Mouse (Mus musculus): Measurements from ENCODE around the gene Tbc1d22a.

The Tbc1d22a gene

GRCm38 (mm10) chr15:86238076-86238475 is 23.8 kb downstream of the Tbc1d22a start:
- no peak for DNase-seq

- DNase-seq, result peak; percentile 18
Observed at GRCm38 (mm10) chr15:86239068-86239467, 24.8 kb downstream of the Tbc1d22a start.

- DNase-seq, result peak; percentile 71
Observed at GRCm38 (mm10) chr15:86239801-86240200, 25.5 kb downstream of the Tbc1d22a start.

- DNase-seq, result peak; percentile 76
Observed at GRCm38 (mm10) chr15:86243708-86244107, 29.4 kb downstream of the Tbc1d22a start.

GRCm38 (mm10) chr15:86244380-86244779 is 30.1 kb downstream of the Tbc1d22a start:
- no peak for DNase-seq

DNA sequence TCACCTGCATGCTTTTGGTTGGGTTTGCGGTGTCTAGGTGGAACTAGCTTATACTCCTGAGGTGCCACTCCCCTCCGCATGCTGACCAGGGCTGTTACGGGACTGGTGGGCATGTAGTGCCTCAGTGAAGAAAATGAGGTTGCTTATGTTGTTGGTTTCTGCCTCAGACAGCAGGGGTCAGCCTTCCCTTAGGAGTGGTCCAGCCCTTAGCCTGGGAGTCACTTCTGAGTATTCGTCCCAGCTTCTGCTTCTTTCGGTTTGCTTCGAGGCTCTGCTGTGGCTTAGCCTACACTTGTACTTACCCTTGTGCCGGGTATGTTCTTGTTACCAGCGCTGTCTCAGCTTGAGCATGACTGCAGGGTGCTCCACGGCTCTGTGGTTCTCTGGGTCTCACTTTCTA is 36.0 kb downstream of the Tbc1d22a start:
- peak; percentile 40 for DNase-seq

- DNase-seq, result no peak
Observed at GRCm38 (mm10) chr15:86252130-86252529, 37.9 kb downstream of the Tbc1d22a start.

- no peak for DNase-seq
Observed at GRCm38 (mm10) chr15:86252684-86253083, 38.4 kb downstream of the Tbc1d22a start.

DNA sequence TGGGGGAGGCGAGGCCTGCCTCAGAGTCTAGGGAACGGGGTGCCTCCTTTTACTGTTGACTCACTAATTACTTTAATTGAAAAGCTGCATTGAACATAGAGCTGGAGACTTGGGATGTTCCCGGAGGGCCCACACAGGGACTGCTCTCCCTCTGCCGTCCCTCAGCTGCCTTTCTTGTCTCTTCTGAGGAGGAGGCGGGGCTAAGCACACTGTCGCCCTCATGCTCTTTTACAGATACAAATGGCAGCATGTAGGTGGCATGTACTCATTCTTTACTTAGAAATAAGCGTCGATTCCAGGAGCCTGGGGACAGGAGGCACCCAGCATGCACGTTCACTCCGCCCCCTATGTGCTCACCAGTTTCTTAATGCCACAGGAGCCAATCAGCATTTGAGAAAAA is 39.2 kb downstream of the Tbc1d22a start:
- DNase-seq, result no peak

DNA sequence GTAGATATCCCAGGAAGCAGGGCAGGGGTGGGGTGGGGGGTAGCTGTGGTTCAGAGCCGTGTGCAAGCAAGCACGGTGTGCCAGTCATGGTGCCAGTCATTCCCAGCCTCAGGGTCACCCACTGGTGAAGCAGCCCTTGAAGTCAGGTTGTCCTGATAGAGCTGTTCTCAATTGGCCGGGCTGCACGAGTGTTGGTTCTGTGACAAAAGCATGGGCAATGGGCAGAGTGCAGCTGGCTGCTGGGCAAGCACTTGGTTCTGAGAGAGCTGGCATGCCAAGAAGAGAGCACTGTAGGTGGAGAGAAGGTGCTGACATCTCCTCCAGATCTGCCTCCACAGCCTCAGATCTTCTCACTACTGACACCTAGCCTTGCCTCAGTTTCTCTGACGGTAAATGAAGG is 41.9 kb downstream of the Tbc1d22a start:
- DNase-seq, result no peak

GRCm38 (mm10) chr15:86256728-86257179 is 42.5 kb downstream of the Tbc1d22a start:
- DNase-seq, result no peak

- DNase-seq, result no peak
Observed at GRCm38 (mm10) chr15:86257916-86258685, 43.8 kb downstream of the Tbc1d22a start.

GRCm38 (mm10) chr15:86259233-86259632 is 45.0 kb downstream of the Tbc1d22a start:
- no peak for DNase-seq

DNA sequence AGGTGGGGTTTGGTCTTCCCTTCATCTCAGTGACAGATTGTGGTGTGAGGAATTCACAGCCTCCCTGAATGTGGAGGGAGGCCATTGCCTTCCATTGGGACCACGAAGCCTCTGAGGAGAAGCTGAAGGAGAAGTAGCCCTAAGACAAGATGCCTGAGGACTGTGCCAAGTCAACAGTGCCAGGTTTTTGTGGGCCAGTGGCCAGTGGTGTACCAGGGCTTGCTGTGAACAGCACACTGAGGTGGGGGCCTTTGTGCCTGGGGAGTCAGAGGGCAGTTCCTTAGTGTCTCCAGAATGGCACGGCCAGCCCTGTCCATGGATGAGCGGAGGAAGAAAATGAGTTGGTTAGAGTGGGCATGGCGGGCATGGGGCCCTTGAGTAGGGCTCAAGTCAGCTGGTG is 45.9 kb downstream of the Tbc1d22a start:
- DNase-seq, result no peak

GRCm38 (mm10) chr15:86264389-86264788 is 50.1 kb downstream of the Tbc1d22a start:
- DNase-seq, result no peak

DNA sequence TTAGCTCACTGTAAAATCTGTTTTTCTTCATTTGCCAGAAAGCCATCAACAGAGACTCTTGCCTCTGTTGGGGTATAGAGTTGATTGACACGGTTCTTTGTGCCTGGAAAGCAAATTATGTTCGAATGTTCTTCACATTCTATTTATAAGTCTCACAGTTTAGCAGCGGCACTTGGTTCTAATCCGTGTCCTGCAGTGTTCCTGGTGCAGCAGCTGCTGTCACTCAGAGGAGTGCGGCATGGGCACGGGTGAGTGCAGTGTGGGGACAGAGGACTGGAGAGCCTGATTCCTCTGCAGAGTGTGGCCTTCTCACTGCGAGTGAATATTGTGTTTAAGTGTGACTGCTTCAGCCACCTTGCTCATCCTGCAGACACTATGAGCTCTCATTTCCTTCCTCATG is 50.5 kb downstream of the Tbc1d22a start:
- no peak for DNase-seq

- no peak for DNase-seq
Observed at GRCm38 (mm10) chr15:86266975-86267374, 52.7 kb downstream of the Tbc1d22a start.

- no peak for DNase-seq
Observed at GRCm38 (mm10) chr15:86268526-86268925, 54.3 kb downstream of the Tbc1d22a start.

DNA sequence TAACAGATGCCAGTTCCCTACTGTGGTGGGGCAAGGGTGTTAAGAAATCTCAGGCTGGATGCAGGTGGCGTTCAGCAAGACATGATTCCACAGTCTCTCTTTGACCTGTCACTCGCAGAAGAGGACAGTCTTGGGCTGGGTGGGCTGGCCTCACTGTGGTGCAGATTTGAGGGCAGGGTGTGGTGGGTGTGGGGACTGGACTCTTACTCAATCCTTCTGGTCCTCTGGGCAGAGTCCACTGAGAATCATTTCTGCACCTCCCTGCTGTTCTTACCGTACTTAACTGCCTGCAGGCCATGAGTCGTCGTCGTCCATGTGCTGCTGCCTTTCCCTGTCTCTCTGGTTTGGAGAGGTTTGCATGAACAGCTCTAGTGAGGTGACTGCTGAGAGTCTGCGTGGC is 61.5 kb downstream of the Tbc1d22a start:
- DNase-seq, result no peak

GRCm38 (mm10) chr15:86276538-86277264 is 62.4 kb downstream of the Tbc1d22a start:
- DNase-seq, result no peak

DNA sequence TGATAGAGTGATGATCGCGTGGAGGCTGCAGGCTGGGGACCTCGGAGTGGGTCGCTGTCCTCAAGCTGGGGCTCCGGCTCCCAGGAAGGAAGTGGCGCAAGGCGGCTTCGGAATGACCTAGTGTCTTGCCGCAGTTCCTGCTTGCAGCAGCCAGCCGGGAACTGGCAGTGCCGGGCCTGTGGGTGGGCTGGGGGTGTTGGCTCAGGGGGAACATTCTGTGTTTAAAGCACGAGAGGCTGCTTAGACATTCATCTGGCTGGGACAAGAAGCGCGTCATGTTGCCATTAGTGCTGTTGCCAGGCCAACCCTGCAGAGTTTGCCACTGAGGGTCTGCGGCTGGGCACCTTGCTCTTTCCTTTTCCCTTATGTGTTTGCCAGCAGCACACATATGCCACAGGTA is 63.2 kb downstream of the Tbc1d22a start:
- no peak for DNase-seq

DNA sequence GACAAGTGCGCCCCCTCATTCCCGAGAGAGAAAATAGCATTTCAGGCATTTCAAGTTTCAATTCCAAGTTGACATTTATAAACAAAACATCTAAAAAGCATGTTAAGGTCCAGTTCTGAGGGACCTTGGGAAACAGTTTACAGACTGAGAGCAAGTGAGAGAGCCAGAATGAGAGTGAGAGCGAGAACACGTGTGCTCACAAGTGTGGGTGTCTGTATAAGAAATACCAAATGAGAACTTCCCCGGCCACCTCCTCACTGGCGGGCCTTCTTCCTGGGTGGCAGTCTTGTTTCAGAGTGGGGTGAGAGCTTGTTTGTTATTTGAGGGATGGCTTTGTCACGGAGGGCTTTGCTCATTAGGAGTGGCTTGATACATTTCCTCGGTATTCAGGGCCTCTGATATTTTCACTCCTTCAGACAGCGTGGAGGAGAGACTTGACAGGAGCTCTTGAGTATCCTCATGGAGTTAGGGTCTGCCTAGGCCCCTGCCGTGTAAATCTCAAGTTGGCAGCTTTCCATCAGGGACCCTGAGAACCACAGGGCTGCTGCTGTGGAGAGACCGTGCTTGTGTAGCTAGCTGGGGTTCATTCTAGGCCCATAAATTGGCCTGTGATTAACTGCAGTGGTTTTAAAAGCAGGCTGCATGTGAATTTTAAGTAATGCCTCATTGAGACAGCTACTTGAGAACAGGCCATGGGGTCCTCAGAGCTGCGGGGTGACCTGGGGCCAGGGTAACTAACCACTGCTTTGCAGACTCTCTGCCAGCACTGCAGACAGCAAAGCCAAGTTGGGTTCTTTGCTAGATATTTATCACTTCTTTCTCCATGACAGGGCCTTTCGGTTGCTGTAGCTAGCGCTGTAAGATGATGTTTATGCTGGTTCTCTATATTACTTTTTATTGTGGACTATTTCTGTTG is 65.1 kb downstream of the Tbc1d22a start:
- DNase-seq, result no peak

DNA sequence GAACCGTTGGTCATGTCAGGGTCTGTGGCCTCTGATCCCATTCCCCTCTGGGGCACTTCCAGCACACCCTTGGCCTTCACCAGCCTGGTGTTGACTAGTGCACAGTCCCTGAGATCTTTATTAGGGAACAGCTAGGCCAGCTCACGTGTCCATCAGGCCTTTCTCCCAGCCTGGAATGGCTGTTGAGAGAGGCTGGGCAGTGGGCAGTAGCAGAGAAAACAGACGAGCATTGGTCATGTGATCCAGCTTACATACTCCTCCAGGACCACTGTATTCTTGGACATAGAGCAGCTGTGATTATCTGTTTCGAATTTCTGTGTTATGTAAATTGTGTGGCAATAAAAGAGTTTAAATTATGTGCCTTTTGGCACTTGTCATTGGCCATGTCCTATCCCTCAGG is 65.9 kb downstream of the Tbc1d22a start:
- DNase-seq, result no peak

All from cerebellum, adult 11-12 months (tissue).